Mouse (Mus musculus) brain, embryonic 14.5 days (tissue): ENCODE measurements around the gene Zfp213. TPM values are rescaled to one million over a fixed set of nuclear protein-coding genes. Genes with fewer than 3 reads are reported as not detected.

Source experiments
- DNase-seq: peaks from one replicate; pipeline ENCODE4 v3.0.0-alpha.2; 2011; ENCODE audit warnings: low read depth
- CTCF ChIP-seq: fragments of 200-500 bp; IDR thresholded peaks from 2 replicates; pipeline ENCODE4 v1.5.1; 2012; ENCODE audit warnings: inconsistent platforms, mild to moderate bottlenecking, moderate library complexity, borderline replicate concordance; ENCODE audit not compliant: insufficient read depth, insufficient read length; ENCODE audit errors: extremely low read depth
- POLR2A ChIP-seq: fragments of 200-500 bp; IDR thresholded peaks from 2 replicates; pipeline ENCODE4 v1.6.1; 2012; ENCODE audit warnings: mild to moderate bottlenecking, inconsistent platforms, borderline replicate concordance; ENCODE audit not compliant: poor library complexity, insufficient read depth, insufficient read length, severe bottlenecking; ENCODE audit errors: extremely low read depth
- polyA plus RNA-seq: library from polyadenylated mRNA; depleted of rRNA; stranded (reverse); fragments of >200 nt; gene quantifications from 2 replicates; pipeline ENCODE4 v1.2.3, GENCODE M21; 2012; rRNA removed

The Zfp213 gene
- 16.7 and 21.4 TPM in 2 replicates for polyA plus RNA-seq

- peak; percentile 99 for DNase-seq
- TF ChIP-seq POLR2A: peak; percentile 97
- no peak for TF ChIP-seq CTCF
Measured at GRCm38 (mm10) chr17:23563595-23564367, at the start of gene Zfp213. Gene Zfp213, minus strand, starts transcription at chr17:23564238.

GRCm38 (mm10) chr17:23610361-23610800, 46.3 kb upstream of the Zfp213 start:
- peak; percentile 43 for DNase-seq
- TF ChIP-seq POLR2A (no peak), CTCF (peak; percentile 67)

GRCm38 (mm10) chr17:23609612-23610011, 45.6 kb upstream of the Zfp213 start:
- peak; percentile 14 for DNase-seq
- no peak for TF ChIP-seq POLR2A
- no peak for TF ChIP-seq CTCF

GRCm38 (mm10) chr17:23605220-23605619, 41.2 kb upstream of the Zfp213 start:
- no peak for TF ChIP-seq CTCF
- TF ChIP-seq POLR2A: no peak
- no peak for DNase-seq

GRCm38 (mm10) chr17:23604394-23604793, 40.4 kb upstream of the Zfp213 start:
- no peak for DNase-seq
- TF ChIP-seq POLR2A (no peak), CTCF (peak; percentile 13; the same call in 1 of the 2 replicates)

GRCm38 (mm10) chr17:23603542-23603941, 39.5 kb upstream of the Zfp213 start:
- peak; percentile 60 for DNase-seq
- no peak for TF ChIP-seq POLR2A
- peak; percentile 54; the same call in 1 of the 2 replicates for TF ChIP-seq CTCF

GRCm38 (mm10) chr17:23603077-23603476, 39.0 kb upstream of the Zfp213 start:
- peak; percentile 44 for DNase-seq
- TF ChIP-seq CTCF: no peak
- TF ChIP-seq POLR2A: no peak

- TF ChIP-seq POLR2A: no peak
- no peak for TF ChIP-seq CTCF
- DNase-seq: no peak
Measured at GRCm38 (mm10) chr17:23601836-23602585, 38.0 kb upstream of the Zfp213 start.

- TF ChIP-seq POLR2A: no peak
- TF ChIP-seq CTCF: no peak
- DNase-seq: no peak
Measured at GRCm38 (mm10) chr17:23600641-23601622, 36.9 kb upstream of the Zfp213 start, which contains the start of gene Zscan10. Gene Zscan10, plus strand, starts transcription at chr17:23600856.

GRCm38 (mm10) chr17:23599605-23600063, 35.6 kb upstream of the Zfp213 start:
- no peak for DNase-seq
- no peak for TF ChIP-seq POLR2A
- no peak for TF ChIP-seq CTCF
